Mouse (Mus musculus): ENCODE measurements around the gene Ccm2l. TPM values are rescaled to one million over a fixed set of nuclear protein-coding genes. Genes with fewer than 3 reads are reported as not detected.

The Ccm2l gene
- polyA plus RNA-seq (2014; fragmentation: Nextera tagmentation; extraction: Ambion mirVana): 5.7 and 6.0 TPM in 2 replicates

GRCm38 (mm10) chr2:153065747-153066508 lies at the start of gene Ccm2l:
TSS of gene Ccm2l (plus strand) at chr2:153065955.
- ATAC-seq (ENCODE audit: insufficient read depth) (peak; percentile 41; the same call in 1 of the 2 replicates), DNase-seq (peak; percentile 38)
- TF ChIP-seq CTCF (IDR thresholded peaks at IDR 0.05; ENCODE audit: low read depth): no peak
- H3K36me3 ChIP-seq (ENCODE audit: insufficient read depth): no peaks in the 10 kb centered on the region
- no peaks in the 10 kb centered on the region for H3K9me3 ChIP-seq (ENCODE audit: low read depth, low read length)
- H3K4me3 ChIP-seq (ENCODE audit: low read depth, low read length): peak within 1 kb of the TSS; percentile 14; the same call in 1 of the 2 replicates
- peaks cover 21% of the 10 kb centered on the region for H3K27me3 ChIP-seq (ENCODE audit: insufficient read depth, low read length)
- no peak within 1 kb of the TSS for H3K9ac ChIP-seq
- WGBS: 32% methylated on average over 12 of the region's 12 CpGs
- H3K4me2 ChIP-seq: peak within 1 kb of the TSS; percentile 36
- H3K4me1 ChIP-seq (ENCODE audit: insufficient read depth): no peaks in the 10 kb centered on the region
- peak within 1 kb of the TSS; percentile 3; the same call in 1 of the 2 replicates for H3K27ac ChIP-seq (ENCODE audit: low read depth)

GRCm38 (mm10) chr2:153016786-153017185 lies 49.0 kb upstream of the Ccm2l start:
- H3K9ac ChIP-seq: no peak overlapping the region
- no peaks in the 10 kb centered on the region for H3K27me3 ChIP-seq (ENCODE audit: insufficient read depth, low read length)
- H3K4me3 ChIP-seq (ENCODE audit: low read depth, low read length): no peak overlapping the region
- DNase-seq (no peak), ATAC-seq (ENCODE audit: insufficient read depth) (no peak)
- H3K4me2 ChIP-seq: no peak overlapping the region
- no peaks in the 10 kb centered on the region for H3K9me3 ChIP-seq (ENCODE audit: low read depth, low read length)
- WGBS: 35% methylated on average over 5 of the region's 5 CpGs
- no peak for TF ChIP-seq CTCF (IDR thresholded peaks at IDR 0.05; ENCODE audit: low read depth)
- peaks cover 18% of the 10 kb centered on the region; the same call in 1 of the 2 replicates for H3K36me3 ChIP-seq (ENCODE audit: insufficient read depth)
- peaks cover 5% of the 10 kb centered on the region; the same call in 1 of the 2 replicates for H3K4me1 ChIP-seq (ENCODE audit: insufficient read depth)
- H3K27ac ChIP-seq (ENCODE audit: low read depth): no peak overlapping the region

GRCm38 (mm10) chr2:153019355-153019754 lies 46.4 kb upstream of the Ccm2l start:
- no peak overlapping the region for H3K27ac ChIP-seq (ENCODE audit: low read depth)
- ATAC-seq (ENCODE audit: insufficient read depth): no peak
- no peak overlapping the region for H3K4me2 ChIP-seq
- no peak overlapping the region for H3K9ac ChIP-seq
- H3K27me3 ChIP-seq (ENCODE audit: insufficient read depth, low read length): no peaks in the 10 kb centered on the region
- no peaks in the 10 kb centered on the region for H3K9me3 ChIP-seq (ENCODE audit: low read depth, low read length)
- no peak for DNase-seq
- H3K4me3 ChIP-seq (ENCODE audit: low read depth, low read length): no peak overlapping the region
- H3K36me3 ChIP-seq (ENCODE audit: insufficient read depth): no peaks in the 10 kb centered on the region
- 74% methylated on average over 3 of the region's 3 CpGs for WGBS
- H3K4me1 ChIP-seq (ENCODE audit: insufficient read depth): peaks cover 2% of the 10 kb centered on the region; the same call in 1 of the 2 replicates
- TF ChIP-seq CTCF (IDR thresholded peaks at IDR 0.05; ENCODE audit: low read depth): no peak

GRCm38 (mm10) chr2:153021163-153021562 lies 44.6 kb upstream of the Ccm2l start:
- Histone ChIP-seq H3K9me3 (ENCODE audit: low read depth, low read length) (no peaks in the 10 kb centered on the region), H3K4me3 (ENCODE audit: low read depth, low read length) (no peak overlapping the region), H3K9ac (no peak overlapping the region), H3K4me1 (ENCODE audit: insufficient read depth) (no peaks in the 10 kb centered on the region), H3K36me3 (ENCODE audit: insufficient read depth) (no peaks in the 10 kb centered on the region), H3K27me3 (ENCODE audit: insufficient read depth, low read length) (no peaks in the 10 kb centered on the region), H3K27ac (ENCODE audit: low read depth) (no peak overlapping the region), H3K4me2 (no peak overlapping the region)
- DNase-seq (no peak), ATAC-seq (ENCODE audit: insufficient read depth) (no peak)
- WGBS: 76% methylated on average over 3 of the region's 3 CpGs
- no peak for TF ChIP-seq CTCF (IDR thresholded peaks at IDR 0.05; ENCODE audit: low read depth)

GRCm38 (mm10) chr2:153022855-153023254 lies 42.9 kb upstream of the Ccm2l start:
- 51% methylated on average over 4 of the region's 4 CpGs for WGBS
- no peak overlapping the region for H3K4me2 ChIP-seq
- H3K27me3 ChIP-seq (ENCODE audit: insufficient read depth, low read length): no peaks in the 10 kb centered on the region
- no peaks in the 10 kb centered on the region for H3K4me1 ChIP-seq (ENCODE audit: insufficient read depth)
- no peaks in the 10 kb centered on the region for H3K36me3 ChIP-seq (ENCODE audit: insufficient read depth)
- ATAC-seq (ENCODE audit: insufficient read depth): no peak
- H3K27ac ChIP-seq (ENCODE audit: low read depth): no peak overlapping the region
- H3K4me3 ChIP-seq (ENCODE audit: low read depth, low read length): no peak overlapping the region
- DNase-seq: no peak
- H3K9ac ChIP-seq: no peak overlapping the region
- H3K9me3 ChIP-seq (ENCODE audit: low read depth, low read length): no peaks in the 10 kb centered on the region
- no peak for TF ChIP-seq CTCF (IDR thresholded peaks at IDR 0.05; ENCODE audit: low read depth)

- TF ChIP-seq CTCF (IDR thresholded peaks at IDR 0.05; ENCODE audit: low read depth): no peak
- Histone ChIP-seq H3K4me2 (no peak overlapping the region), H3K27ac (ENCODE audit: low read depth) (no peak overlapping the region), H3K4me3 (ENCODE audit: low read depth, low read length) (no peak overlapping the region), H3K36me3 (ENCODE audit: insufficient read depth) (no peaks in the 10 kb centered on the region), H3K27me3 (ENCODE audit: insufficient read depth, low read length) (peaks cover 13% of the 10 kb centered on the region), H3K4me1 (ENCODE audit: insufficient read depth) (no peaks in the 10 kb centered on the region), H3K9me3 (ENCODE audit: low read depth, low read length) (no peaks in the 10 kb centered on the region), H3K9ac (no peak overlapping the region)
- WGBS: 78% methylated on average over 7 of the region's 7 CpGs
- no peak for ATAC-seq (ENCODE audit: insufficient read depth)
- no peak for DNase-seq
These were observed 39.7 kb upstream of the Ccm2l start for GRCm38 (mm10) chr2:153026052-153026451.

GRCm38 (mm10) chr2:153027501-153027900 lies 38.3 kb upstream of the Ccm2l start:
- WGBS: 43% methylated on average over 4 of the region's 4 CpGs
- H3K27ac ChIP-seq (ENCODE audit: low read depth): no peak overlapping the region
- ATAC-seq (ENCODE audit: insufficient read depth) (no peak), DNase-seq (no peak)
- no peaks in the 10 kb centered on the region for H3K9me3 ChIP-seq (ENCODE audit: low read depth, low read length)
- no peak for TF ChIP-seq CTCF (IDR thresholded peaks at IDR 0.05; ENCODE audit: low read depth)
- H3K4me2 ChIP-seq: no peak overlapping the region
- no peak overlapping the region for H3K4me3 ChIP-seq (ENCODE audit: low read depth, low read length)
- peaks cover 27% of the 10 kb centered on the region for H3K27me3 ChIP-seq (ENCODE audit: insufficient read depth, low read length)
- 0 out of 2 replicates have a peak, but pooled peaks cover 3% of the 10 kb centered on the region for H3K4me1 ChIP-seq (ENCODE audit: insufficient read depth)
- H3K9ac ChIP-seq: no peak overlapping the region
- H3K36me3 ChIP-seq (ENCODE audit: insufficient read depth): no peaks in the 10 kb centered on the region
